Mouse (Mus musculus): Measurements from ENCODE around the gene Alyref. TPM values are rescaled to one million over a fixed set of nuclear protein-coding genes. Genes with fewer than 3 reads are reported as not detected.

Alyref gene
- total and polyA plus RNA-seq, 3 experiments, result 600 to 1,072 TPM; not detected in 1

DNA sequence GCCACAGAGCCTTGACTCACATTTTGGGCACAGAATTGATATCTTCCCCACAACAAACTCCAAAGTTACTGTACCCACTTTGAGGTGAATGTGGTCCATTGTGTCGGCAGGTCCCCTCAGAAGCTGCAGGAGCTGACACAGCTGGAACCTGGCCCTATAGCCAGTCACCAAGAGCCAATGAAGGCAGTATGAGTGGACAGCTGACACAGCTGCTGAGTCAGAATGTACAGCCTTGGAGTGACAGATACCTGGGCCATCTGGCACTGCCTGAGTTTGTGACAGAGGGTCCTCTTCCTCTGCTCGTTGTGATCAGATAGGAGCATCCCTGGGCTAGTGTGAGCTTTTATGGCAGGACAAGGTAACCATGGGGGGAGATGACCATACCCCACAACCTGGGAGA, 42.9 kb downstream of the Alyref start:
- Histone ChIP-seq H3K79me2 (ENCODE audit: control insufficient read depth, insufficient read depth, low read length, poor library complexity) (peaks cover 2% of the 10 kb centered on the region; the same call in 1 of the 2 replicates), H3K4me1 (ENCODE audit: control insufficient read depth in 1 of 2, insufficient read depth in 2 of 2, low read length in 2 of 2) (peaks cover 0 to 3% of the 10 kb centered on the region in 2 experiments; a peak in 2 of 4 replicates), H3K27ac (ENCODE audit: control insufficient read depth, low read depth, low read length) (no peak overlapping the region), H3K9ac (ENCODE audit: control insufficient read depth, low read depth, low read length, poor library complexity, severe bottlenecking) (no peak overlapping the region), H3K36me3 (ENCODE audit: control insufficient read depth in 1 of 2, insufficient read depth in 2 of 2, low read length in 2 of 2) (peaks cover under 1 to 2% of the 10 kb centered on the region in 2 experiments; a peak in 3 of 4 replicates), H3K9me3 (replicated peaks; ENCODE audit: insufficient read depth, low read length) (no peaks in the 10 kb centered on the region), H3K27me3 (ENCODE audit: control insufficient read depth in 1 of 2, insufficient read depth in 2 of 2, low read length in 2 of 2) (no peaks in the 10 kb centered on the region), H3K4me3 (ENCODE audit: control insufficient read depth in 1 of 2, insufficient read depth in 1 of 2, low read depth in 2 of 2, low read length in 2 of 2) (no peak overlapping the region)
- TF ChIP-seq CTCF (IDR thresholded peaks at IDR 0.05 in 2 of 3, conservative IDR thresholded peaks at IDR 0.05 in 1 of 3; ENCODE audit: control insufficient read depth in 1 of 3, insufficient read depth in 1 of 3, low read depth in 2 of 3, low read length in 3 of 3, poor library complexity in 1 of 3, severe bottlenecking in 1 of 3) (no peak), TAL1 (IDR thresholded peaks at IDR 0.05; ENCODE audit: low read length) (no peak), SMC3 (IDR thresholded peaks at IDR 0.05; ENCODE audit: low read depth, low read length) (no peak), ZKSCAN1 (IDR thresholded peaks at IDR 0.05; ENCODE audit: low read depth, low read length) (no peak), POLR2AphosphoS2 (IDR thresholded peaks at IDR 0.05; ENCODE audit: low read length) (no peak), NELFE (IDR thresholded peaks at IDR 0.05; ENCODE audit: low read depth, low read length) (no peak), NRF1 (IDR thresholded peaks at IDR 0.05; ENCODE audit: insufficient read depth, low read depth, low read length, poor library complexity, severe bottlenecking) (no peak), BHLHE40 (IDR thresholded peaks at IDR 0.05; ENCODE audit: borderline replicate concordance, low read depth, low read length) (no peak), GABPA (IDR thresholded peaks at IDR 0.05; ENCODE audit: low read depth, low read length) (no peak), ZC3H11A (IDR thresholded peaks at IDR 0.05; ENCODE audit: low read depth, low read length) (no peak), RCOR1 (IDR thresholded peaks at IDR 0.05; ENCODE audit: low read depth, low read length) (no peak), ELF1 (IDR thresholded peaks at IDR 0.05; ENCODE audit: low read depth, low read length) (no peak), HCFC1 (IDR thresholded peaks at IDR 0.05; ENCODE audit: low read depth, low read length) (no peak), USF1 (IDR thresholded peaks at IDR 0.05; ENCODE audit: low read depth, low read length) (no peak), TBP (IDR thresholded peaks at IDR 0.05; ENCODE audit: low read depth, low read length) (no peak), E2F4 (IDR thresholded peaks at IDR 0.05; ENCODE audit: borderline replicate concordance, low read depth, low read length) (no peak)
- no peak for DNase-seq (ENCODE audit: low read depth, low spot score)

- H3K9ac ChIP-seq (ENCODE audit: control insufficient read depth, low read depth, low read length, poor library complexity, severe bottlenecking), result no peak overlapping the region
- no peaks in the 10 kb centered on the region for H3K27me3 ChIP-seq (ENCODE audit: control insufficient read depth in 1 of 2, insufficient read depth in 2 of 2, low read length in 2 of 2)
- H3K4me3 ChIP-seq (ENCODE audit: control insufficient read depth in 1 of 2, insufficient read depth in 1 of 2, low read depth in 2 of 2, low read length in 2 of 2), result no peak overlapping the region
- no peak for DNase-seq (ENCODE audit: low read depth, low spot score)
- TF ChIP-seq SIN3A (IDR thresholded peaks at IDR 0.05; ENCODE audit: low read length) (no peak), POLR2A (IDR thresholded peaks at IDR 0.05; ENCODE audit: control insufficient read depth in 1 of 2, insufficient read depth in 1 of 2, low read depth in 1 of 2, low read length in 2 of 2, poor library complexity in 1 of 2) (no peak), MAFK (IDR thresholded peaks at IDR 0.05; ENCODE audit: borderline replicate concordance, low read depth, low read length) (no peak), BHLHE40 (IDR thresholded peaks at IDR 0.05; ENCODE audit: borderline replicate concordance, low read depth, low read length) (no peak), POLR2AphosphoS5 (IDR thresholded peaks at IDR 0.05; ENCODE audit: borderline replicate concordance, low read depth, low read length) (no peak), ZMIZ1 (IDR thresholded peaks at IDR 0.05; ENCODE audit: low read depth, low read length) (no peak), MAZ (IDR thresholded peaks at IDR 0.05; ENCODE audit: low read depth, low read length) (no peak), CHD2 (IDR thresholded peaks at IDR 0.05; ENCODE audit: low read length) (no peak), ZKSCAN1 (IDR thresholded peaks at IDR 0.05; ENCODE audit: low read depth, low read length) (no peak), KAT2A (conservative IDR thresholded peaks at IDR 0.05; ENCODE audit: low read depth, low read length) (no peak), TBP (IDR thresholded peaks at IDR 0.05; ENCODE audit: low read depth, low read length) (no peak), ZC3H11A (IDR thresholded peaks at IDR 0.05; ENCODE audit: low read depth, low read length) (no peak), MAX (IDR thresholded peaks at IDR 0.05; ENCODE audit: low read length) (no peak), MYB (IDR thresholded peaks at IDR 0.05; ENCODE audit: low read depth, low read length) (no peak), USF1 (IDR thresholded peaks at IDR 0.05; ENCODE audit: low read depth, low read length) (no peak), POLR2AphosphoS2 (IDR thresholded peaks at IDR 0.05; ENCODE audit: low read length) (no peak), NELFE (IDR thresholded peaks at IDR 0.05; ENCODE audit: low read depth, low read length) (no peak), HCFC1 (IDR thresholded peaks at IDR 0.05; ENCODE audit: low read depth, low read length) (no peak), MEF2A (IDR thresholded peaks at IDR 0.05; ENCODE audit: extremely low read depth, insufficient replicate concordance, low read depth, low read length, poor library complexity, severe bottlenecking) (no peak)
- peaks cover 7% of the 10 kb centered on the region for H3K79me2 ChIP-seq (ENCODE audit: control insufficient read depth, insufficient read depth, low read length, poor library complexity)
- no peaks in the 10 kb centered on the region for H3K9me3 ChIP-seq (replicated peaks; ENCODE audit: insufficient read depth, low read length)
- no peak overlapping the region for H3K27ac ChIP-seq (ENCODE audit: control insufficient read depth, low read depth, low read length)
- H3K36me3 ChIP-seq (ENCODE audit: control insufficient read depth in 1 of 2, insufficient read depth in 2 of 2, low read length in 2 of 2), result peaks cover 0 to 4% of the 10 kb centered on the region in 2 experiments; a peak in 2 of 4 replicates
- H3K4me1 ChIP-seq (ENCODE audit: control insufficient read depth in 1 of 2, insufficient read depth in 2 of 2, low read length in 2 of 2), result peaks cover 0 to 8% of the 10 kb centered on the region in 2 experiments; a peak in 3 of 4 replicates
These were observed 43.3 kb downstream of the Alyref start for GRCm38 (mm10) chr11:120554834-120555233.

Measured in MEL (cell line).